Mouse (Mus musculus) forebrain, embryonic 11.5 days (tissue): ENCODE measurements around the gene Hoxd12. TPM values are rescaled to one million over a fixed set of nuclear protein-coding genes. Genes with fewer than 3 reads are reported as not detected.

Source experiments
- ATAC-seq: fragments of 200-750 bp; cut with Nextera tagmentation; replicated peaks from 2 replicates; pipeline ENCODE4 v1.8.0; 2017; ENCODE audit warnings: moderate TSS enrichment; ENCODE audit not compliant: low FRiP score
- DNase-seq: peaks from one replicate; pipeline ENCODE4 v3.0.0-alpha.2; 2017; ENCODE audit warnings: low spot score
- H3K27ac ChIP-seq: fragments of 300-500 bp; sonication (generic); 2 replicates; pipeline ENCODE4 v1.5.1; 2014; ENCODE audit warnings: low read depth, low read length
- H3K27me3 ChIP-seq: fragments of 300-500 bp; sonication (generic); 2 replicates; pipeline ENCODE4 v1.6.1; 2014; ENCODE audit warnings: mild to moderate bottlenecking, low read length, mixed read lengths; ENCODE audit not compliant: control insufficient read depth, insufficient read depth
- H3K36me3 ChIP-seq: fragments of 300-500 bp; sonication (generic); 2 replicates; pipeline ENCODE4 v1.6.1; 2014; ENCODE audit warnings: mild to moderate bottlenecking, low read length, moderate library complexity, mixed read lengths; ENCODE audit not compliant: control insufficient read depth, insufficient read depth
- H3K4me1 ChIP-seq: fragments of 300-500 bp; sonication (generic); replicated peaks from 2 replicates; pipeline ENCODE4 v1.6.1; 2014; ENCODE audit warnings: low read length, mixed read lengths; ENCODE audit not compliant: control insufficient read depth, insufficient read depth
- H3K4me2 ChIP-seq: fragments of 300-500 bp; sonication (generic); 2 replicates; pipeline ENCODE4 v1.6.1; 2014; ENCODE audit warnings: low read depth, mild to moderate bottlenecking, low read length, moderate library complexity, mixed read lengths; ENCODE audit not compliant: severe bottlenecking
- H3K4me3 ChIP-seq: fragments of 300-500 bp; sonication (generic); 2 replicates; pipeline ENCODE4 v1.5.1; 2014; ENCODE audit warnings: low read depth, low read length
- H3K9ac ChIP-seq: fragments of 300-500 bp; sonication (generic); 2 replicates; pipeline ENCODE4 v1.6.1; 2014; ENCODE audit warnings: low read length
- H3K9me3 ChIP-seq: fragments of 300-500 bp; sonication (generic); 2 replicates; pipeline ENCODE4 v1.6.1; 2016; ENCODE audit warnings: low read length, mixed read lengths; ENCODE audit not compliant: control insufficient read depth
- WGBS: fragments of 180-500 bp; shearing (Covaris S2); extraction: QIAGEN DNeasy Blood & Tissue Kit; methylation state at CpG from one replicate; pipeline ENCODE4 v1.1.7; 2014; 5-methylcytosine and 5-hydroxymethylcytosine counted together
- microRNA counts: library from miRNA; unstranded; fragments of <30 nt; microRNA quantifications from one replicate; lab custom pipeline; 2015
- microRNA-seq: library from miRNA; unstranded; fragments of <30 nt; microRNA quantifications from one replicate; pipeline ENCODE4, GENCODE M21; 2016; ENCODE audit not compliant: insufficient number of aligned reads
- polyA plus RNA-seq: library from polyadenylated mRNA; unstranded; fragments of >200 nt; fragmentation: Nextera tagmentation; extraction: Ambion mirVana; gene quantifications from 2 replicates; pipeline ENCODE4 v1.2.1, GENCODE M21; 2014

Hoxd12 gene
- polyA plus RNA-seq, 1 experiment from 2014 or later: not detected

GRCm38 (mm10) chr2:74726973-74727639, 52.3 kb downstream of the Hoxd12 start:
- Histone ChIP-seq H3K4me2 (peak overlapping the region; percentile 21; the same call in 1 of the 2 replicates), H3K27ac (no peak overlapping the region)
- ATAC-seq: no peak

More at GRCm38 (mm10) chr2:74726973-74727639, 52.3 kb downstream of the Hoxd12 start:
- Histone ChIP-seq H3K9ac (no peak overlapping the region), H3K4me3 (no peak overlapping the region; the same call in 1 of the 2 replicates), H3K9me3 (no peaks in the 10 kb centered on the region), H3K36me3 (no peaks in the 10 kb centered on the region), H3K4me1 (peaks cover 4% of the 10 kb centered on the region; the same call in 1 of the 2 replicates), H3K27me3 (peaks cover 98% of the 10 kb centered on the region)
- peak; percentile 64 for DNase-seq
- WGBS: under 1% methylated on average over 43 of the region's 43 CpGs

MicroRNA genes within 50 kb of the gene (microRNA counts, 519-probe panel; counts per million panel counts)
- 31.2 counts per million for microRNA mmu-miR-10b (lab: Ali Mortazavi, UCI)

Small RNAs within 50 kb of the gene (microRNA-seq; reads per million reads assigned to microRNA genes)
- gene Gm44463 (not detected), gene Mir10b (71.5 reads per million, percentile 30 among the genes with 10 or more reads in this experiment)

Other genes with a start within 250 kb of the Hoxd12 start
- 46.1 and 46.3 TPM in 2 replicates for gene Lnpk, start 95.6 kb upstream of the Hoxd12 start, polyA plus RNA-seq
- gene Evx2, start 15.5 kb upstream of the Hoxd12 start, polyA plus RNA-seq: not detected in 2 replicates
- gene Hoxd13, start 6.7 kb upstream of the Hoxd12 start, polyA plus RNA-seq: not detected in 2 replicates
- gene Hoxd11, start 4.5 kb downstream of the Hoxd12 start, polyA plus RNA-seq: not detected in 2 replicates
- not detected in 2 replicates for gene Hoxd10, start 16.9 kb downstream of the Hoxd12 start, polyA plus RNA-seq
- gene Hoxd9, start 22.7 kb downstream of the Hoxd12 start, polyA plus RNA-seq: not detected in 2 replicates
- gene Hoxd8, start 29.6 kb downstream of the Hoxd12 start, polyA plus RNA-seq: not detected in 2 replicates
- gene Hoxd3, start 36.9 kb downstream of the Hoxd12 start, polyA plus RNA-seq: 0.08 and 0.19 TPM in 2 replicates
- gene Hoxd4, start 36.9 kb downstream of the Hoxd12 start, polyA plus RNA-seq: not detected in 2 replicates
- gene Gm28230, start 51.7 kb downstream of the Hoxd12 start, polyA plus RNA-seq: not detected in 2 replicates
- not detected in 2 replicates for gene Hoxd1, start 88.0 kb downstream of the Hoxd12 start, polyA plus RNA-seq
- 116 and 125 TPM in 2 replicates for gene Mtx2, start 150.8 kb downstream of the Hoxd12 start, polyA plus RNA-seq